Mouse (Mus musculus): Measurements from ENCODE around the gene 1190005I06Rik. TPM values are rescaled to one million over a fixed set of nuclear protein-coding genes. Genes with fewer than 3 reads are reported as not detected.
"Not testable (repeated sequence)": the region's sequence is repeated elsewhere in the genome, so short reads cannot be mapped to it uniquely, and the experiment has no call there.

1190005I06Rik gene
- 1 to 10 TPM in 2 of 4 experiments, under 1 TPM in 1, not detected in 1; 0.89 to 1.1 (median 1.1) TPM for total RNA-seq (2022)

DNA sequence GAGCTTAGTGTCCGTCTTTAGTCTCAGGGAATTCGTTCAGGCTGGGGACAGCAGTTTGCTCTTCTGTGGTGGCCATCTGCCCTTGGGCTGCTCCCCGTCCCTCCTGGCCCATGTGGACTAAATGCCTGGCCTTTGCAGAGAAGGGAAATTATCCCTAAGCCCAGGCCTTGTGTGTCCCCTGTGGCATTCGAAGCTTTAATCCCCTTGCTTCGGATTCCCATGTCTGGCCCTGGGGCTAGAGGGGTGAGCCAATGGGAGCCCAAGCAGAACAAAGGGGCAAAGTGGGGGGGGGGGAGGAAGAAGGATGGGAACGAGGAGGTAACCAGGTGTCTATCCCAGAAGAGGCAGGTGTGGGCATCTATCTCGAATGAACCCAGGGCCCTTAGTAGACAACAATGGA, at the start of gene 1190005I06Rik:
Gene 1190005I06Rik, minus strand, starts transcription at position 101 of the 400 bp plus-strand sequence.
- DNase-seq (ENCODE audit: low spot score in 2 of 2): no peak

DNA sequence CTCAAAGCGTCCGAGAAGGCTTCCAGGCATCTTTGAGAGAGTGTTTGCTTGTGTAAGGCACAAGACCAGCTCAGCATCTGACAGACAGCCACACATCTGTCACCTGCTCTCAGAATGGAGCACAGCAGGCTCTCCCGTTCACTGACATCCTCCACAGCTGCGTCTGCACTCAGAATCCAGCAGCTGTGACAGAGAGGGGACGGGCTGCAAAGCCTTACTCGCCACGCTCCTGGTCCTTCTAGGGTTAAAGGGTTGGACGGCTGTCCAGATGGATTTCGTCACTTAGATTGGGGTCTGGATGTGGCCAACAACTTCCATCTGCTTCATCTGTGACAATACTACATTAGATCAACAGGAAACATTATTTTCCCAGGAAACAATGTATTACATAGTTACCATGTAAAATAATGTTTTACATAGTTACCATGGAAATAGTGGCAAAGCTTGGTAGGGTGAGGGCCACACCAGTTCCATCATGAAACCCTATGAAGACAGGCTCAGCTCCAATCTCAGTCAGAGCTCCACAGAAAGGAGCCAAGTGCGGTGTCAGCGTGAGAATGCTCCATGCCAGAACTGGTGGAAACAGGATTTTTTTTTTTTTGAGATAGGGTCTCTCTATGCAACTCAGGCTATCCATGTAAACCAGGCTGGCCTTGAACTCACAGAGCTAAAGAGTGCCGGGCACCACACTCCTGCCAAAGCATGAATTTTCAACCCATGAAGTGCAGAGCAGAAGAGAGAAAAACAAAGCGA, 49.1 kb upstream of the 1190005I06Rik start:
- no peak for DNase-seq (ENCODE audit: low spot score in 2 of 2)

DNA sequence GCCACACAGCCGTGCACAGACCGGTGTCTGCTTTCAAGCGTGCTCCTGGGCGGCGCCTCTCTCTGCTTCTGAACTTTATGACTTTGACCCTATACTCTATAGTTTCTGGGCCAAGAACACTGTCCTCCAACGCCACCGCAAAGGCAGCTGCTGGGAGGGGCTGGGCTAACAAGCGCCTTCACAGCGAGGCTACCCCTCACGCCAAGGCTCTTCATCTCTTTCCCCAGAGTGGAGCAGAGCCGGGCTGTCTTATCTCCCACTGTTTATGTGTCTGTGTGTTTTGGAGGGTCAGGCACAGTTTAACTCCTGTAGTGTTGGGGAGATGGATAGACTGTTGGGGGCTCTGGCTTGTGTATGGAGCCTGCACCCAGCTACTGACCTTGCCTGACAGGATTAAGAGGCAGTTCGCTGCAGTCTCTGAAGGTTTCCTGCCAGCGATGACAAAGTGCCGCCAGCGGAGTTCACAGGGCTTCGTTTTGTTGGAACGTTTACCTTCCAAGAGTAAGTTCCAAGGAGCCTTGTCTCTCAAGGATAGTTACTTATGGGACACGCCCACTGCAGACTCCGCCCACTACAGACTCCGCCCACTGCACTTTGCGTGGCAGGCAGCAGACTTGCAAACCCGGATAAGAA, 46.5 kb upstream of the 1190005I06Rik start:
- DNase-seq (ENCODE audit: low spot score in 2 of 2): peak in 1 of 2 experiments; percentile 49

DNA sequence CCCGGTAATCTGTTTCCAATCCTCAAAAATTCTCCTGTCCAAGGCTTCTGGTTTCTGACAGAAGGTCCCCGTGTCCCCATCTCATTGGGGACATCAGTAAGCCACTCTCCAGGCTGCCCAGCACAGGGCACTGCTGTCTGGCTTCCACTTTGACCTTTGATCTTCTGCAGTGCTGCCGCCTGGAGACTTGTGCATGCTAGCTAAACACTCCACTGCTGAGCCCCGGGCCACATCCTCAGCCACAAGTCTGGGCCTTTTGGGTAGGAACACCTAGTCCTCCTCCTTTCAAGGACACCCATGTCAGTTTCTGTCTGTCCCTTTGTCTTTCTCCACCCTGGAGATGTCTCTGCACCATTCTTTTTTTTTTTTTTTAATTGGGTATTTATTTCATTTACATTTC, 45.5 kb upstream of the 1190005I06Rik start:
- DNase-seq (ENCODE audit: low spot score in 2 of 2): no peak

DNA sequence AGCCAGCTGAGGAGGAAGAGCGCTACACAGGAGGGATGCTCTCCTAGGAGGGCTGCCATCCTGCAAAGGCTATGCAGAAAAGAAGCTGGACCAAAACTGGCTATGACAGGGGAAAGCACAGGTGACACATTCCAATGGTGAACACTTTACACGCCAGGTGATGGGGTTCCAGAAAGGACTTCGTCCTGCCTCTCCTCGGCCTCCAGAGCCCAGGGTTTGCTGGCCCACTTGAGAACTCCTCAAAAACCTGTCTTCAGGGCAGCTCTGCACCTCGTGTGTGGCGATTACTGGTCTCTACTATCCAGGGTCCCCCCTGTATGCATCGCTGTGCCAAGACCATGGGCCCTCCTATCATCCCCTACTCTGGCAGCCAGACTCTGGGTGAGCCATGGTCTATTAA, 41.1 kb upstream of the 1190005I06Rik start:
- DNase-seq (ENCODE audit: low spot score in 2 of 2): no peak

DNA sequence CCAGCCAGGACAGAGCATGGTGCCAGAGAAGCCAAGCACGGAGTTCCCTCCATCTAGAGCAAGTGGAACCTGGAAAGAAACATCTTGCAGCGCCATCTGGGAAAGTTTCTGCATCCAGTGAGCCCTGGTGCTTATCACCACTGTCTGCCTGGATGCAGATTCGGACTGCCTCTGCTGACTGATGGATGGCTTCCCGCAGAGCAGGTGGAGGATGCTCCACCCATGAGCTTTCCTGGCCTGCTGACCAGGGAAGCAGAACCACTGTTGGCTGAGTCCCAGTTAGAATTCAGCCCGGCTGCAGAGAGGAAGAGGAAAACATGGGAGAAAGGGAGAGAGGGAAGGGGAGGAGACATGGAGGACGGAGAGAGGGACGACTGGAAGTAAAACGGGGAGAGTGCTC, 40.4 kb upstream of the 1190005I06Rik start:
- no peak for DNase-seq (ENCODE audit: low spot score in 2 of 2)

DNA sequence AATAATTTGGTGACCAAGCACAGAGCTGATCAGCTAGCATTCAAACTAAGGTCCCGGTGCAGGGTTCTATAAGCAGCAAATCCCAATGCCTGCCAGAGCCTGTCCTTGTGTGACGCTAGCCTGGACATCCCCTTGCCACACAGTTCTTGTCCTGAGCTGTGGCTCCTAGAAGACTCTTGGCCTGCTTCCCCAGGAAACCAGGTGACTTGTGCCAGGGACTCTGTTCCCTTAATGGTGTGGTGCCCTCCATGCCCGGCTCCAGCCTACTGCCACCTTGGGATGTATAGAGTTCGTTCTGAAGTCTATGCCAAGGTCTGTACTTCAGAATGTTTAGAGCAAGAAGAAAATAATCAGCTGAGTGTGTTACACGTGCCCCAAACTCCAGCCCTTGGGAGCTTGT, 39.1 kb upstream of the 1190005I06Rik start:
- DNase-seq (ENCODE audit: low spot score in 2 of 2): no peak

DNA sequence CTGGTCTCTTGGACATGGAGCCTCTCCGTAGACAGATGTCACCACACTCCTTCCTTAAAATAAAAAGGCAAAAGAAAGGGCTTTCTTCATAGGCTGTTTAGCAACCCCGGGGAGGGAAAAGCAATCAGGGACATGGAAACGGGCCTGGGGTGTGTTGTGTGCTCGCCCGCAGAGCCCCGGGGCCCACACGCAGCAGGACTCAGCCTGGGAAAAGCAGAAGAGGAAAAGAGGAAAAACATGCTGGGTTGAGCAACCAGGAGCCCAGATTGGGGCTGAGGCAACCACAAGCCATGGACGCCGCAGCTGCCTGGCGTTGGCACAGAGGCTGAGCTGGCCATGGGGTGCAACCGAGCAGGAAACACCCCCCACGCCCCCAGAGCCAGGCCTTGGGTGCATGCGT, 38.6 kb upstream of the 1190005I06Rik start:
- no peak for DNase-seq (ENCODE audit: low spot score in 2 of 2)

DNA sequence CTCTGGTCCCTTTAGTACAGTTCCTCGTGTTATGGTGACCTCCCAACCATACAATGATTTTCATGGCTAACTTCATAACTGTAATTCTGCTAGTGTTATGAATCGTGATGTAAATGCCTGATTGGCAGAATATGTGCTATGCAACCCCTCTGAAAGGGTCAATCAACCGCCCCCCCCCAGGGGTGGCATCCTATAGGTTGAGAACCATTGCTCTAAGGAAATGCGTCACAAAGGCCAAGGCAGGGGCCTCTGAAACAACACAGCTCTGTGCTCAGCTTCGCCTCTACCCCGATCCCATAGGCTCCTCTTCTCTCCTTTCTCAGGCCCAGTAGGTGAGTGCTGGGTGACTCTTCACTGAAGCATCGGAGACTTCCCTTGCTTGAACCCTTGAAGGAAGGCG, 38.2 kb upstream of the 1190005I06Rik start:
- DNase-seq (ENCODE audit: low spot score in 2 of 2): no peak

DNA sequence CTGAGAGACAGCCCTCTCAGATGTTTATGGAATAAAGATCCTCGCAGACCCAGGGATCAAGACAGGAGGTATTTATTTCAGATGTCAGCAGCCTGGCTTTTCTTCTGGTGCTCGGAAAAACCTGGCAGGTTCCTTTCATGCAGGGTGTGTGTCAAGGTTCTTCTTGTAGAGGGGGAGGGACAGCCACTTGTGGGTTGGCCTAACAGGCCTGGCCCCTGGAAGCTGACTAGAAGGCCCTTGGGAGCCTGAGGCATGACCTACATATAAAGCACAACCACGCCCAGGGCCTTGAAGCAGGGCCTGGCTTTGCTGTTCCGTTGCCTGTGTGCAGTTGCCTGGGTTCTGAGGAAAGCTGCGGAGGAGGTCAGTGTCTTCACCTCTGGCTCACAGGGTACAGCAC, 37.7 kb upstream of the 1190005I06Rik start:
- peak; percentile 63 to 73 for DNase-seq (ENCODE audit: low spot score in 2 of 2)

DNA sequence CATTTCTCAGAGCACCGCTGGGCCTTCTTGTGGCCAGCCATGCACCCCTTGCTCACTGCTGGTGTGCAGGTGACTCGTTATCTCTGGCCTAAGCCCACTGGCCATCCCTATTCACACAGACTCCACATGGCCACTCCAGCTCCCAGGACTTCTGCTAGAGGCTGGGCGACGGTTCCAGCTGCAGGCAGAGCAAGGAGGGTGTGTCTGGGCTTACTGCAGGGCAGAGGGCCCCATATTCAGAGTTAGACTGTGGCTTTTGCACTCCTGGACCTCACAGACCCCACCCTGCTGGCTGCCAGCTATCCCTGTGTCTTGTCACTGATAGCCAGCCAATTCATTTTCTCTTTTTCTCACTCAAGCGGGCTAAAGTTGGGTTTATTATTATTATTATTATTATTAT, 36.6 kb upstream of the 1190005I06Rik start:
- no peak for DNase-seq (ENCODE audit: low spot score in 2 of 2)

DNA sequence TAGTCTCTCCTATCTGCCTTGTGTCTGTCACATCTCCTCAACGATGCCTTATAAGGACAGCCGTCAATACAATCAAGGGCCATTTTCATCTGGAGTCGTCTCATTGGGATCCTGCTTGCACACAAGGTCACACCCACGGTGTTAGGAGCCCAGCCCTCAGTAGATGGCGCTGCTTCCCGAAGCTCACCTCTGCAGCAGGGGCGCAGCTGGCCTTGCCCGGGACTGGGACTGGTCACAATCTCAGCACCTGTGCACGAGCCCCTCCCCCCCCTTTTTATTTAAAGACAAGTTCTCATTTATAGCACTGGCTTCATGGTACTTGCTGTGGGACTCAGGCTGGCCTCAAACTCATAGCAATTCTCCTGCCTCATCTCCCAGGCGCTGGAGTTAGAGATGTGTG, 36.2 kb upstream of the 1190005I06Rik start:
- peak; percentile 61 to 65 for DNase-seq (ENCODE audit: low spot score in 2 of 2)

DNA sequence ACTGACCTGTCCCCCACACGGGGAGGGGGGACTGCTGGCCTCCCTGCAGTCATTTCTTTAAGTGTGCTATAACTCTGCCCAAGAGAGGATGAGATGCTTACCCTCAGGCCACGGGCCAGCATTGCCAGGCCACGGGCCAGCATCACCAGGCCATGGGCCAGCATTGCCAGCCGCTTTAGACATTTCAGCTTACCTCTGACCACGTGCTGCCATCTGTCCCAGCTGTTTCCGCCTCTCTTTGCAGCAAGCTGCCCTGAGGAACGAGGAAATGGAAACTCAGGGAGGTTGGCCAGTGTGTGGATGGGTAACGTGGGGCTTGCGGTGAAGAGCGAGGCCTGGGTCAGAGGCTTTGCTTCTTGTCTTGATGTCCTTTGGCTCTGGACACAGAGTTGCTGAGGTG, 33.7 kb upstream of the 1190005I06Rik start:
- DNase-seq (ENCODE audit: low spot score in 2 of 2): peak in 1 of 2 experiments; percentile 46

DNA sequence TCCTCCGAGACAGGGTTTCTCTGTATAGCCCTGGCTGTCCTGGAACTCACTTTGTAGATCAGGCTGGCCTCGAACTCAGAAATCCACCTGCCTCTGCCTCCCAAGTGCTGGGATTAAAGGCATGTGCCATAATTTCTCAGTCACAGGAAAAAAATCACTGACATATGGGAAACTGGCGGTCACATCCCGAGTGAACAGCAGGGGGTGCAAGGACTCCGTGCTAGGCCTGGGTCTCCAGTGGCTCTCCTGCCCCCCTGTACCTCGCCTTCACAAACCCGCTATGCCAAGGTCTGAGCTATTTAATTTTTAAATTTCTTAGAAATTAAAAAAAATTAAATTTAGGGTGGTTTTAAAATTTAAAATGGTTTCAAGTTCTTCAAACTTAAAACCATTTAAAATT, 33.0 kb upstream of the 1190005I06Rik start:
- not testable (repeated sequence) for DNase-seq (ENCODE audit: low spot score in 2 of 2)

DNA sequence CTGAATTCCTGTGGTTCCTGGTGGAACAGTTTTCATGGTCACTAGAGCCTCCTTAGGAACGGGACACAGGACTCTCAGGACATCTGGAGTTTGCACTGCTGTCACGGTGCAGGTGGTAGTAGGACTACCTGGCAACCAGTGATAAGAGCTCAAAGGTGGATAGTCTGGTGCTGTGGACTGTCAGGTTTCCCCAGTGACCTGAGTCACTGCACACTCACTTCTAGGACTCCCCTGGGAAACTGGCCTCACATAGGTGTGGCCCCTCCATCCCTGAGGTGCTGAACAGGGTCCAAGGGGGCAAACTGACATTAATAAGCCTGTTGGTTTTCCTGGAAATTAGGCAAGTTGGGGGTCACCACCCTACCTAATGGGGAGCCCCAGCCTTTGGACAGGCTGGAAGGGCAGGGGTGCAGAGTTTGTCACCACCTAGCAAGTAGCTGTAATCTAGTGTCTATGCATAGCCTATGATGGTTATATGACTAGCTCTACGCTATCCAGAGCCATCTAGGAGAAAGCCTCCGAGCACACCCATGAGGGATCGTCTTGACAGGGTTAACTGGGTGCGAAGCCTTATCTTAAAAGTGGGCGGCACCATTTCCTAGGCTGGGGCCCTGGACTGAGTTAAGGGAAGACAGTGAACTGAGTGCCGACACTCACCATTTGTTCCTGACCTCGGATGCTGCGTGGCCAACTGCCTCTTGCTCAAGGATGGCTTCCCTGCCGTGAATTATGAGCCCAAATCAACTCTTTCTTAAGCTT, 32.4 kb upstream of the 1190005I06Rik start:
- no peak for DNase-seq (ENCODE audit: low spot score in 2 of 2)

DNA sequence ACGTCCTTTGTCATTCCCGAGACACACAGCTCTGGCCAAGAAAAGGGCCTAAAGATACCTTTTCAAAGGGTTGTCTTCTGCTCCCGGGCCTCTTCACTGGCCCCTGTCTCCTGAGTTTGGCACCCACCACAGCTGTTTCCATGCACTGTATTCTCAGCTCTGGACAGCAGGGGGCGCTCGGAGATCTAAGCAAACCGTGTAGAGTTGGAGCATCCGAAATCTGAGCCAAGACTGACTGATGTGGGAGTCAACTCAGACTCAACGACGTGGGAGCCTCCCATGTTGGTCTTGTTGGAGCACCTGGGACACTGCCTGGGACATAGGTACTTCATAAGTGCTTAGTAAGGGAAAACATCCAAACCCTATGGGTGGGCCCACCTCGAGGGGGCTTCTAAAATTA, 31.0 kb upstream of the 1190005I06Rik start:
- DNase-seq (ENCODE audit: low spot score in 2 of 2): peak; percentile 84 to 87

DNA sequence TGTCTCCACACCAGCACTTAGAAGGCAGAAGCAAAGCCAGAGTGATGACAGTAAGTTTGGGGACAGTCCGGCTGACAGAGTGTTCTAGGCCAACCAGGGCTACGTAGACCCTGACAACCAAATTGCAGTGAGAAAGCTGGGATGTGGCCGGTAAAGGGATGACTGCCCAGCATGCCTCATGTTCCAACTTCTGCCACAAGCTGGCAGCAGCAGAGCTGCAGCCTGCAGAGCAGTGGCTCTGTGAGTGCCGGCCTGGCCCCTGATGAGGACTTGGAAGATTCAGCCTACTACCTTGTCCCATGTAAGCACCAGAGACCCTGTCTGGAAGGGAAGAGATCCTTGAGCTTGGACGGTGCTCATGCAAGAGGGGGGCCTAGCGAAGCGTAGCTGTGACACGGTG, 28.3 kb upstream of the 1190005I06Rik start:
- DNase-seq (ENCODE audit: low spot score in 2 of 2): no peak

DNA sequence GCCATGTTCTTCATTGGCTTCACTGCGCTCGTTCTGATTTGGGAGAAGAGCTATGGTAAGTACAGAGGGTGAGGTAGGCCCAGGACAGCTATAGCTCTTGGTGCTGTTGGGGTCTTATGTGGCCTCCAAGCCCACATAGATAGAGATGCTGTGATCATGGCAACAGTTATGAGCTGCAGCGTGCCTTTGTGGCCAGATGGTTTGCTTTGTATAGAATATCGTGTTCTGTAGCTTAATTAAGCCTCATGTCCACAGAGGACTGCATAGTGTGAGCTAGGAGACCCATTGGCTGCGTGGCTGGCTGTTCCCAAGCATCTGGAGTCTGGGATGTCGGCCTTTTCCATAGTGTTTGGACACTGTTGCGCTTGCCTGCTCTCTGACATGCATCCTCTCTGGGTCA, 25.9 kb upstream of the 1190005I06Rik start:
- DNase-seq (ENCODE audit: low spot score in 2 of 2): no peak

DNA sequence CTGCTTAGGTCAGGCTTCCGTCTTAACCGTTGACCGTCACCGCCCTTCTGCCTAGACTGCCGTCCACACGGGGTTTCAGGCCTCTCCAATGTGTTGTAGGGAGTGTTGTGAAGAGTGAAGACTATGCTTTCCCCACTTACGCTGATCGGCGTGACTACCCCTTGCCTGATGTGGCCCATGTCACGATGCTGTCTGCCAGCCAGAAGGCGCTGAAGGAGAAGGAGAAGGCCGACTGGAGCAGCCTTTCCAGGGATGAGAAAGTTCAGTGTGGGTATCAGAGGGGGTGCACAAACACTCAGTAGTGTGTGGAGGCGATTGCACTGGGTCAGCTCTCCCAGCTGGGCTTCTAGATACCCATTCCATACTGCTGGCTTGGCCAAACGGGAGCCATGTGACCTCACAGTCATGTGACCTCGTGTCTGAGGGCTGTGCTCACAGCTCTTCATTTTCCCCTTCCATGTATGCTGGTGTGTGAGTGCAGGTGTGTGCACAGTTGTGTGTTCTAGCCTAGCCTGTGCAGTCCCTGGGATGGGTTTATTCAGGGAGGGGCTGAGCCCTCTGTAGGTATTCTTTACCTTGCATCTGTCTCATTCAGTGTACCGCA, 25.3 kb upstream of the 1190005I06Rik start:
- DNase-seq (ENCODE audit: low spot score in 2 of 2): no peak

DNA sequence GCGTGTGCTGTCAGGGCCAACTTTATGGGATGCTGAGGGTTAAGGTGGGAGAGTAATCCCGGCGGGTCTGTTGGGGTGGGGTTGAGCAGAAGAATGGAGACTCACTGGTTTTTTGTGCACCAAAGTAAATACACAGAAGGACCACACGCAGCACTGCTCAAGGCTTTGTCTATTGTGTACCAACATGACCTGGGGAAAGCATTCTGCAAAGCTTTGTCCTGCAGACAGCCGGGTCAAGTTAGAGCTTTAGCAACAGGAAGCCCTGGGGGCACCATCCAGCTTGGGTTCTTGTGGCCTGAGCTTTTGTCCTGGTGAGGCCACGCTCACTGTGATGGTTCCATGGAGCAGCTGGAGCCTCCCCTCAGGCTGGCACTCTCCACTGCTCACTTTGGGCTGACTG, 24.3 kb upstream of the 1190005I06Rik start:
- DNase-seq (ENCODE audit: low spot score in 2 of 2): no peak

DNA sequence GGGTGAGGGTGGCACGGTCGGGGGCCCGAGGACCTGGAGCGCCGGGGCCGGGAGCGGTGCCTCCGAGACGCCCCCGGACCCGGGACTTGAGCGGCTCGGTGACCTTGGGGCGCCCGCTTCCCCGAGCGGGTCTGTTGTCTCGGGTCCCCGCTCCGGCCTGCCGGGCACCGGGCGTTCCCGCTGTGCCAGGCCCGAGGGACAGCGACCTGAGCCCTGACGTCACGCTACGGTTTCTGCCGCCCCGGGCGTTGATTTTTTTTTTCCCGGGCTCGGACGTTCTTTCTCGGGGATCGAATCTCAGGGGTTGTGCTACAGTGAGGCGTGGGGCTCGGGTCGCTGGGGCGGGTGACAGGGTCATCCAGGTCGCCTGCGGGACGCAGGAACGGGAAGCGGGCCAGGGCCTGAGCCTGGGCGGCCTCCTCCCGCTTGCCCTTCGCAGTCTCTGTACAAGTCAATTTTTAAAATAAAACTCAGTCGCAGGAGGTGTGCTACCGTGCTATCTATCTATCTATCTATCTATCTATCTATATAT, 21.0 kb upstream of the 1190005I06Rik start, which contains the start of gene Emc8:
Gene Emc8, minus strand, starts transcription at position 200 of the 532 bp plus-strand sequence.
- DNase-seq (ENCODE audit: low spot score in 2 of 2): no peak
